Mouse (Mus musculus) olfactory bulb, adult 2 months (tissue): ENCODE measurements at regions not wholly inside any gene's neighbourhood (a gene's known extent, or its start where the extent isn't known, plus 50 kb on each side); places are given as distances from the start of the nearest gene placed in this dataset.

Experiments used
- CTCF ChIP-seq: fragments of 200-500 bp; IDR thresholded peaks from 2 replicates; pipeline ENCODE4 v1.5.1; 2012; ENCODE audit warnings: low read depth, mild to moderate bottlenecking, low read length, moderate library complexity; ENCODE audit not compliant: insufficient read depth
- POLR2A ChIP-seq: fragments of 200-500 bp; IDR thresholded peaks from 2 replicates; pipeline ENCODE4 v1.6.1; 2012; ENCODE audit warnings: mild to moderate bottlenecking, low read depth, low read length, moderate library complexity; ENCODE audit not compliant: insufficient read depth

GRCm38 (mm10) chr7:78111291-78111690 lies 626.5 kb downstream of the Ntrk3 start:
- no peak for TF ChIP-seq CTCF
- TF ChIP-seq POLR2A: no peak
